Mouse (Mus musculus): Measurements from ENCODE around the gene Dusp1.

The Dusp1 gene

GRCm38 (mm10) chr17:26561651-26562181 is at the start of gene Dusp1:
Gene Dusp1, minus strand, starts transcription at chr17:26562128.
- no peak for DNase-seq

GRCm38 (mm10) chr17:26611328-26611727 is 49.4 kb upstream of the Dusp1 start:
- DNase-seq, result no peak

GRCm38 (mm10) chr17:26609820-26610219 is 47.9 kb upstream of the Dusp1 start:
- no peak for DNase-seq

DNA sequence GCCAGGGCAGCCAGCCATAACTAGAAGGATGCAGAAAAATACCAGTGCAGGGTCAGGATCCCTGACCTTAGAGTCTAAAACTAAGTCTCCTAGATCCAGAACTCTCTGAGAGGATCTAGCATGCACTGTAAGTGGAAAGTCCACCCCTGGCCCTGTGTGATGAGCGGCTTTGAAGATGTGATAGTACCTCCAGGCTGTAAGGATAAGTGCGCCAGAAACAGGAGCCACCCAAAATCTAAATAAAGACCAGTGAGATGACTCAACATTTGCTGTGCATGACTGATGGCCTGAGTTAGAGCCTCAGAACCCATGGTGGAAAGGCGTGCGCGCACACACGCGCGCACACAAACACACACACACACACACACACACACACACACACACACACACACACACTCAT is 46.9 kb upstream of the Dusp1 start:
- no peak for DNase-seq

DNA sequence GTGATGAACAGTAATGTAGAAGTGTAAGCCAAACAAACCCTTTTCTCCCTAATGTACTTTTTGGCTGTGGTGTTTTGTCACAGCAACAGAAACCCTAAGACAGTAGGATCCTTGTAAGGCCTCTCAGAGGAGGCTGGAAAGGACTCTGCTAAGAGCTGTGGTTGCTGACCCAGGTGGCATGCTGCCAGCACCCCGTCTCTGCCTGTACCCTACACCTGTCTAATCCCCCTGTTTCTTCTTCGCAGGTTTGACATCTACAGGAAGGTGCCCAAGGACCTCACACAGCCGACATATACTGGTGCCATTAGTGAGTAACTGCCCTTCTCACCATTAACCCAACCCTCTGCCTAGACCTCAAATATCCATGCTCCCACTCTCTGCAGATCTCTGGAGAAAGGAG is 46.4 kb upstream of the Dusp1 start:
- no peak for DNase-seq

DNA sequence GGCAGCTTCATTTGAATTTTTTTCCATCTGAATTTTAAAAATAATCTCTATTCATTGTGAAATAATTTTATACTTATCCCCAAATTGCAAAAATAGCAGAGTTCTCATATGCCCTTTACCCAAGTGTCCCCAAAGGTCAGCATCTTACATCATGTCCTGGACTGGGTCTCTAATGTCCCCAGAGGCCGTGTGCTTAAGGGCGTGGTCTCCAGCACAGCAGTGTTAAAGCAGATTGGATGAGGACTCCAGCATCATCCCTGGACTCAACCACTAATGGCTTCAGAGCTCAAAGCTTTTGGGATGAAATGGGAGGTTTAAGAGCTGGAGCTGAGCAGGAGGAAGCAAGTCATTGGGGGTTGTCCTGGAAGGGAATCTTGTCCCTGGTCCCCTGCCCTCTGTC is 44.6 kb upstream of the Dusp1 start:
- no peak for DNase-seq

GRCm38 (mm10) chr17:26605636-26606035 is 43.7 kb upstream of the Dusp1 start:
- no peak for DNase-seq

GRCm38 (mm10) chr17:26603311-26603710 is 41.4 kb upstream of the Dusp1 start:
- no peak for DNase-seq

- peak; percentile 82 for DNase-seq
Measured at GRCm38 (mm10) chr17:26602371-26602885, 40.5 kb upstream of the Dusp1 start.

DNA sequence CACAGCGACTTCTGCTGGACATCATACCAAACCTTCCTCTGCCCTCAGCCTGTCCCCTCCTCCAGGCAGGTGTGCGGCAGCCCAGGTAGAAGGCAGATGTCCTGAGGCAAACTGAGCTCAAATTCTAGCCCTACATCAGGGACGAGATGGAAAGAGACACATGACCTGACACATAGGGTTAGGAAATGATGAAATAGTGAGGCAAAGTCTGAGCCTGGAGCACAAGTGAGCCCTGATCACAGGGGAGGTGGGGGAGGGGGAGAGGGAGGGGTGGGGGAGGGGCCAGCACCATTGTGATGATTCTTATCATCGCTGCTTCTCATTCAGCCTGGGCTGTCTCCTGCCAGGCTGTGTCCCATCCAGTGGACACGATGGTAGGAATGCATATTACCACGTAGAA is 40.0 kb upstream of the Dusp1 start:
- no peak for DNase-seq

- DNase-seq, result no peak
Measured at GRCm38 (mm10) chr17:26601514-26601913, 39.6 kb upstream of the Dusp1 start.

DNA sequence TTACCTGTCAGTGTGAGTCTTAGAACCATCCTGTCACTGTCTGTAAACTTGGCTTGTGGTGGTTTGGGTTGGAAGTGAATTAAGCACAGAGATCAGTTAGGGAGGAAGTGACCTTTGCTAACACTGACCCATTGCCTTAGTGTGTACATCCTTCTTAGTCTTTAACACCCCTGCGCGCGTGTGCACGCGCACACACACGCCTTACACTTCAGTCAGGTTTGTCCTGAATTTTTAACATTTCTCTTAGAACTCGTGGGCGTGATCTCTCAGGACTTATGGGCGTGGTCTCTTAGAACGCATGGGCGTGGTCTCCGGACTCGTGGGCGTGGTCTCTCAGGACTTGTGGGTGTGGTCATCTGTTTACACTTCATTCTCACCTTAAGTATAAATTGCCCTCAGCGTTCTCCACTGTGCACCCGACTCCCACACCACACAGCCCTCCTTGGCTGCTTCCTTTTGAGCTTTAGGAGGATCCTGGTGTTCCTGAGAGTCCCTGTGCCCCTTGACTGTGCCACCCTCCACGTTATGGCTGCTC is 39.1 kb upstream of the Dusp1 start:
- DNase-seq, result no peak

GRCm38 (mm10) chr17:26598845-26599244 is 36.9 kb upstream of the Dusp1 start:
- no peak for DNase-seq

DNA sequence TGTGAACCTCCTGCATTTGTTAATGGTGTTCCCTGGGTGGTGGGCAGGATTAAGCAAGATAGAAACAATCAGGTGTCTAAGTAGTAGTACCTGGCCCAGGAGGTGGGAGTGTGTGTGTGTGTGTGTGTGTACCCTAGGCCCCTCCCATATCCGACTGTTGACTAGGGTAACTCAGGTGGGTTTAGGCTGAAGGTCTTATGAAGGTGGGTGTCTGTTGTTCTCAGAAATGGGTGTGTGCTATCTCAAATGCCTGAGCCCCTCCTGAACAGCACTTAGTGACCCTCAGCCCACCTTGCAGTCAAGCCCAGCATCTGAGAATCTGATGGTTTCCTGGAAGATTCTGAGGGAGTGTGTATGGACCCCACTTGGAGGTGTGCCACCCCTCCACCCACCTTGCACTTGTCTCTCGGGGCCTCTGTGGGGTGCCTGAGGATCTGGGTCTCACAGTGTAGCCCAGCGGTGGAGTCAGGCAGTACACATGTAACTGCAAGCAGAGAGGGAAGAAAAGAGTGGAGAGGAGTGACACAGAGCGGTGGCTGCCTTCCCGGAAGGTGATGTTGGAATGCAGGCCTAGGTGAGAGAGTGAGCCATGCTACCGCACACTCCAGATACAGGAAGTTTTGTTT is 35.0 kb upstream of the Dusp1 start:
- no peak for DNase-seq

DNA sequence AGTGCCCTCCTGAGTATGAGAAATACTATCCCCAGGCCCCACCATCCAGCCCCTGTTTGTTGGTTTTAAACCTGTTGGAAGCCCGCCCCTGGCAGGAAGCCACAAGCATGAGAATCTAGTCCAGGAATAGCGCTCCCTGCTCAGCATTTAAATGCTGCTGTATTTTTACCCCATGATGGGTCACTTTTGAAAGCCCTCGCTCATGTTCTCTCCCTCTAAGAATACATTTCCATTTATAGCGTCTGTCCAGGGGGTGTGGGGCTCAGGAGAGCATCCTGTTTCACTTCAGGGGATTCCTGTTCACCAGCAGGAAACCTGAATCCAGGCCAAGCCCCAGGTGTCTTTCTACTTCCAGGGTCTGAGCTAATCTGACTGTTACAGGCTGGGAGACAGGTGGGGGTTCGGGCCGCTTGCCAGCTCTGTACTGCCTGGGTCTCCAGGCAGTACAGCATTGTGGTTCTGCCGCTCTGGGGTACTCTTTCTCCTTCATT is 34.3 kb upstream of the Dusp1 start:
- peak; percentile 80 for DNase-seq

DNA sequence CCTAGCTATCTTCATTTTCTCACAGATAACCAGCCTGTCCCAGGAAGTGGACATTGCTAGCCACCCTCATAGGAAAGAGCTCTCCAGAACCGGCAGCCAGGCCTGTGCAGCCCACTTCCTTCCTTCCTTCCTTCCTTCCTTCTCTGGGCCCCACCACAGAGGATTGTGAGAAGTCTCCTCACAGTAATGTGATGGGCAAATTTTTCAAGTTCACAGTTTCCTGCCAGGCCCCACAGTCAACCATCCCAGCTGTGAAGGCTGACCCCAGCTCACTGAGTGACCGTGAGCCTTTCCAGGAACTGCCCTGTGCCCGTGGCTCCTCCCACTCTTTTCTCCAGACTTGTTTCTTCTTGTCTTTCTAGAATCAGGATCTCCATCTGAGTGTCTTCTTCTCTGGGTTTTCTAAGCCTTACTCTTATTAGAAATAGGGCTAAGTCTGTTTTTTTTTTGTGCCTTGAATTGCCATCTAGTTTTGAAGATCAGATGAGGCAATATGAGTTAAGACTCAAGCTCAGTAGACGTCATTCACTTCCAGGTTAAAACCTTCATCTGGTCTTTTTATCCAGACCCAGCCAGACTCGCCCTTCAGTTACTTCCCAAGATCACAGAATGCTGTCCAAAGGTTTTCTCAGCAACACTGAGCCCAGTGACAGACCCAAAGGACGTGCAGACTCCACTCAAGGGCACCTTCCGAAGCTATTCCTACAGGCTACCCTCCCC is 33.7 kb upstream of the Dusp1 start:
- DNase-seq, result peak; percentile 55

DNA sequence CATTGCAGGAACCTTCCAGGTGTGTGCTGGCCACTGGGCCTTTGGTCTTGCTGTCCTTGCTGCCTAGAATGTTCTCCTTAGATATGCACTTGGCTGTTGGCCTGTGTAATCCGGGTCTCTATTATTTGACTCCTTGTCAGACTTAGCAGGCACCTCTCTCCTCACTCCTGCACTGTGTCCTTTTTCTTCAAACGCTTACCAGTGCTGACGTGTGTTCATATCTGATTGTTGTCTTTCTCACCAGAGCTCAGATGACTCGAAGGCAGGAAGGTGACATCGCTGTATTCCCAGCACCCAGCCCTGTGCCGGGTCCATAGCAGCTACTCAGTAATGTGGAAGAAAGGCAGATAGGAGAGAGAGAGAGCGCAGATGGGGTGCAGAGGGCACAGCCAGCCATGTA is 33.0 kb upstream of the Dusp1 start:
- DNase-seq, result no peak

DNA sequence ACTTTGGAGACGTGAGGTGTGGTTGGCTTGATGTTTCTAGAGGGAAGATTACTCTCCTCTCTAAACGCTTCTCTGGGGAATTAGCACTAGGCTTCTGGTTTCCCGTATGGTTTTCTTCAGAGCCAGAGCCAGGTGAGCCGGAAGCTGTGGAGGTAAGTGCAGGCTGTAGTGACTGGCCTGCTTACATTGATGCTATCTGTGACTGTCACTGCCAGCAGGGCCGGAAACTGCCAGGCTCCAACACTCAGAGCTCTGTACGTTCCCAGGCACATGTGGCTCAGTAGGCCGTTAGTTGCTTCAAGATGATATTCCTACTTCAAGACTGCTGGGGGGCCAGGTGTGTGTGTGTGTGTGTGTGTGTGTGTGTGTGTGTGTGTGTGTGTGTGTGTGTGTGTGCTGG is 32.2 kb upstream of the Dusp1 start:
- no peak for DNase-seq

GRCm38 (mm10) chr17:26593199-26593598 is 31.3 kb upstream of the Dusp1 start:
- no peak for DNase-seq

DNA sequence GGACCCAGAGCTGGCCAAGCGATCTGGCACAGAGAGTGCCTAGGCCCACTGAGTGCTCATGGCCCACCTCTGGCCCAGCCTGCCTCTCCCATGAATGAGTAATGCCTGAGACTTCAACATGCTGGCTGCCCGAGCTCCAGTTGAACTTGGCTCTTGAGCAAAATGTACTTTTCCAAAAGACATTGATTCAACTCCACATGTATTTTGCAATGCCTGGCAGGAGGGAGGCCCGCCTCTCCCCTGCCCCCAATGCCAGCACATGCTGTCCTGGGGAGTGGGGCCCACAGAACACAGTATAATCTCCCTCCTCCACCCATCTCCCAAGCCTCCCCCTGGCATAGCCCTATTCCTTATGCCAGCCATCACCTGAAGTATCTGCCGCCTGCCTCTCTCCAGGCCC is 30.6 kb upstream of the Dusp1 start:
- no peak for DNase-seq

- DNase-seq, result no peak
Measured at GRCm38 (mm10) chr17:26587961-26588487, 26.1 kb upstream of the Dusp1 start.

DNA sequence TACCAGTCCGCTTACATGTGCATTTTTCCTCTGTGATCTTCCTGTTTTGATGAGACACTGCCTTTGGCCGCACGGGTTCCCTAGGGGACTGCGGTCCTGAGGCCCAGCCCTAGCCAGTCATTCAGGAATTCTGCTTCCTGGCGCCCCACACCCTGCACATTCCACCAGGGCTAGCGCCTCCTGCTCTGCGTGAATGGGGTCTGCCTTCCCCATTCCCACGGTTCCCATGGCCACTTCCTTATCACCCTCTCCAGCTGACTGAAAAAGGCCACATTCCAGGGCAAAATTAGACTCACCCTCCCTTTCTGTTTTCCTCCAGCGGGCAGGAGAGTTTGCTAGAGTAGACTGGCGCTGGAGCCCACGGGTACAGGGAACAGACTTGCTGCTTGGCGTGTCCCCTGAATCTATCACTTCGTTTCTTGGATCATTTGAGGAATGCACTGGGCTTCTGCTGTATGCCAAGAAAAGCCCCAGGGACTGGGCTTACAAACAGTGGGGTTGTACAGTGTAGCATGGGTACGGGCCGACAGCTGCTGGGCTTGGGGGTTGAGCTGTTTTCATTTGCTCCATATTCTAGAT is 22.7 kb upstream of the Dusp1 start:
- DNase-seq, result peak; percentile 88

DNA sequence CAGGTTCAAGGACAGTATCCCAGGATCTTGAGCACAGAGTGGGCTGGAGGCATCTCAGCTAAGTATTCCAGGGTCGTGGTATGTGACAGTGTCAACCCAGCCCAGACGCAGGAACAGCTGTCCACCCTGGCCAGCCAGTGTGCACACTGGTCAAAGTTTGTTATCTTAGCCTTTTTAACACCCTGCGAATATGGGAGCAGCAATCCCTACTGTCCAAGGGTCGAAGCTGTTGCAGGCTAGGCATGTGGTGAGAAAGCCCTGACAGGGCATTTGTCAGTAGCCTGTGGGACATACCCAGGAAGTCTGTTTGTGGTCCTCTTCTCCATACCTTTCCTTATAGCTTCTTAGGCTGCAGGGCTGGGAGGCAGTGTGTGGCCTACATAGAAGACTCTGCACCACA is 22.1 kb upstream of the Dusp1 start:
- peak; percentile 55 for DNase-seq
